21 mouse cellular contexts compared by ENCODE assay signal in genomic region chr15:62730524-62730923, GRCm38 (mm10).
A peak's percentile ranks its signal among the peaks of the same experiment; 100 is the strongest.
DNase-seq lines count a peak whose midpoint lies in the region; ATAC-seq lines count a peak whose summit lies in the region.
"Had no signal": no experiment of that assay in that cellular context is flagged by ENCODE, and none has a peak within 500 bp of the region (broad histone marks: within the 10 kb centered on the region; RNA-seq: fewer than 3 reads in every experiment).

No protein-coding gene starts in this region.

- H3K27ac ChIP-seq in neural tube, embryonic 15.5 days (replicated peaks), result no peak overlapping the region
- H3K27ac ChIP-seq: embryonic facial prominence, embryonic 10.5 days; forebrain, embryonic 10.5 days; hindbrain, embryonic 13.5 days; hindbrain, postnatal 0 days had no signal

- H3K36me3 ChIP-seq in neural tube, embryonic 15.5 days, result no peaks in the 10 kb centered on the region
- H3K36me3 ChIP-seq: embryonic facial prominence, embryonic 10.5 days; forebrain, embryonic 10.5 days; hindbrain, embryonic 13.5 days had no signal

- H3K4me3 ChIP-seq in neural tube, embryonic 15.5 days (replicated peaks), result no peak overlapping the region
- H3K4me3 ChIP-seq: embryonic facial prominence, embryonic 10.5 days; erythroblast, embryonic 14.5 days; forebrain, embryonic 10.5 days; hindbrain, embryonic 13.5 days had no signal

- no peaks in the 10 kb centered on the region for H3K4me1 ChIP-seq in neural tube, embryonic 15.5 days
- H3K4me1 ChIP-seq: forebrain, embryonic 10.5 days; hindbrain, embryonic 13.5 days had no signal

- H3K9me3 ChIP-seq in neural tube, embryonic 15.5 days (replicated peaks), result no peaks in the 10 kb centered on the region
- H3K9me3 ChIP-seq: embryonic facial prominence, embryonic 10.5 days; forebrain, embryonic 10.5 days; hindbrain, embryonic 13.5 days had no signal

- WGBS in neural tube, embryonic 15.5 days, result 87% methylated on average over 3 of the region's 3 CpGs

- DNase-seq in CD4-positive helper T cell, adult 2 months (ENCODE audit: low read depth, low spot score), result peak; percentile 55
- peak; percentile 70 for DNase-seq in CD4-positive, CD25-positive, alpha-beta regulatory T cell, adult 2 months (ENCODE audit: low read depth, low spot score)
- no peak for DNase-seq in cerebellum, adult 8-10 months
- no peak for DNase-seq in gastrocnemius, postnatal 10 days
- DNase-seq: adrenal gland, postnatal 14 days; cerebellum, adult 11-12 months; cerebellum, adult 9-11 months; cerebellum, postnatal 36 days; heart, postnatal 14 days; kidney, adult 2 months had no signal

- ATAC-seq in activated CD4-positive, CD25-positive, alpha-beta regulatory T cell, adult 4 months, result peak; percentile 80
- ATAC-seq in megakaryocyte, adult 5-6 weeks (ENCODE audit: poor library complexity, severe bottlenecking), result peak; percentile 59
- ATAC-seq in neural tube, embryonic 15.5 days (ENCODE audit: low FRiP score), result no peak
- ATAC-seq: forebrain, embryonic 14.5 days; hindbrain, postnatal 0 days; intestine, embryonic 16.5 days had no signal

- H3K27me3 ChIP-seq in neural tube, embryonic 15.5 days (replicated peaks), result no peaks in the 10 kb centered on the region
- H3K27me3 ChIP-seq: CH12.LX; hindbrain, embryonic 13.5 days had no signal

- no peak overlapping the region for H3K4me2 ChIP-seq in neural tube, embryonic 15.5 days
- H3K4me2 ChIP-seq: hindbrain, embryonic 13.5 days had no signal

- H3K9ac ChIP-seq in neural tube, embryonic 15.5 days (replicated peaks), result no peak overlapping the region
- H3K9ac ChIP-seq: hindbrain, embryonic 13.5 days had no signal

Comparison
In these comparisons a context has a peak if more than half of its experiments do, and no peak if none do; other contexts are left out.
1. DNase-seq: peak in CD4-positive helper T cell, adult 2 months (single experiment) and CD4-positive, CD25-positive, alpha-beta regulatory T cell, adult 2 months (single experiment); none in cerebellum, adult 8-10 months (single experiment) and gastrocnemius, postnatal 10 days (single experiment).